18 mouse cellular contexts compared by ENCODE assay signal in the genomic region with DNA sequence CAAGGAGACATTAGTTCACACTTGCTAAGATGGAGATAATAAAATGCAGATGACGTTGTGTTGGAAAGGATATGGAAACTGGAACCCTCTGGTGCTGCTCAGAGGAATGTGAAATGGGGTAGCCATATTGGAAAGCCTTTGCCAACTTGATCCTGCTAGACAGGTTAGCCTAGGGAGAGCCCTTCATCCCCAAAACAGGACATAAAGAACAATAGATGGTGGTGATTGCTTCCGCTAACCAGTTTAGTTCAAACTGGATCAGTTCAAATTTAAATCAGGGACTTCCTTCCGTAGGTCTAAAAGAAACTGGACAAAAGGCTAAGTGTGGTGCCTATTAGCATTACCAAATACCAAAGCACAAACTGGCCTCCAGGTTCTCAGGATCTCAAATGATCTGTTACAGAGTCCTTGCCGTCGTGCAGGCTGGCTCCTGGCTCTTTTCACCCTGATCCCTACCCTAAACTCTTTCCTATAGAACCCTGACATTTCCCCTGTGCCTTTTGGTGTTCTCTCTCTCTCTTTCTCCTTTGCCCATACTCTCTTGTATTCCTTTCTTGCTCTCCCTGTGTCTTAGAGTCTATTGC.
"Had no signal": no experiment of that assay in that cellular context is flagged by ENCODE, and none has a peak within 500 bp of the region (broad histone marks: within the 10 kb centered on the region; RNA-seq: fewer than 3 reads in every experiment).

No protein-coding gene starts in this region.

- H3K4me3 ChIP-seq: kidney, embryonic 15.5 days; limb, embryonic 12.5 days; limb, embryonic 15.5 days; liver, embryonic 12.5 days; liver, embryonic 15.5 days; lung, embryonic 15.5 days; midbrain, embryonic 13.5 days had no signal

- H3K36me3 ChIP-seq: limb, embryonic 15.5 days; liver, embryonic 15.5 days; lung, embryonic 15.5 days; midbrain, embryonic 13.5 days had no signal

- H3K27ac ChIP-seq: kidney, embryonic 15.5 days; limb, embryonic 12.5 days; limb, embryonic 15.5 days; liver, embryonic 12.5 days; liver, embryonic 15.5 days; lung, embryonic 15.5 days; midbrain, embryonic 13.5 days; stomach, postnatal 0 days had no signal

- H3K4me2 ChIP-seq: kidney, embryonic 15.5 days; limb, embryonic 12.5 days; limb, embryonic 15.5 days; liver, embryonic 12.5 days; liver, embryonic 15.5 days; lung, embryonic 15.5 days; midbrain, embryonic 13.5 days had no signal

- H3K9me3 ChIP-seq: kidney, embryonic 15.5 days; limb, embryonic 12.5 days; limb, embryonic 15.5 days; liver, embryonic 12.5 days; liver, embryonic 15.5 days; lung, embryonic 15.5 days had no signal

- H3K27me3 ChIP-seq: kidney, embryonic 15.5 days; limb, embryonic 12.5 days; limb, embryonic 15.5 days; liver, embryonic 12.5 days; liver, embryonic 15.5 days; lung, embryonic 15.5 days; midbrain, embryonic 13.5 days had no signal

- H3K9ac ChIP-seq: kidney, embryonic 15.5 days; limb, embryonic 12.5 days; limb, embryonic 15.5 days; liver, embryonic 12.5 days; liver, embryonic 15.5 days; lung, embryonic 15.5 days; midbrain, embryonic 13.5 days had no signal

- DNase-seq: kidney, adult 8-10 months; kidney, postnatal 10 days; kidney, postnatal 36 days; left cerebral cortex, postnatal 4 days; lung, adult 18-20 months; lung, postnatal 10 days; lung, postnatal 4 days; thymus, adult 2 months; thymus, postnatal 14 days; thymus, postnatal 4 days had no signal

- ATAC-seq: liver, embryonic 12.5 days; midbrain, embryonic 13.5 days had no signal
